Mouse (Mus musculus): Measurements from ENCODE around the gene Rrp1b. TPM values are rescaled to one million over a fixed set of nuclear protein-coding genes. Genes with fewer than 3 reads are reported as not detected.

The Rrp1b gene
- polyA plus RNA-seq, 1 experiment = 21.0 TPM

- TF ChIP-seq MYOD1 (IDR thresholded peaks at IDR 0.05; ENCODE audit: control insufficient read depth, insufficient read length, low read depth) (no peak), CTCF (IDR thresholded peaks at IDR 0.05; ENCODE audit: control insufficient read depth, insufficient read depth, insufficient read length) (no peak), FOSL1 (IDR thresholded peaks at IDR 0.05; ENCODE audit: insufficient read depth, low read length, poor library complexity, severe bottlenecking) (no peak), USF1 (IDR thresholded peaks at IDR 0.05; ENCODE audit: low read depth) (no peak), MAX (IDR thresholded peaks at IDR 0.05) (no peak), MYOG (IDR thresholded peaks at IDR 0.05; ENCODE audit: control insufficient read depth, extremely low read depth, insufficient read length) (no peak), CEBPB (IDR thresholded peaks at IDR 0.05; ENCODE audit: low read depth) (no peak)
Measured at GRCm38 (mm10) chr17:32011694-32012093, 24.2 kb upstream of the Rrp1b start.

GRCm38 (mm10) chr17:32012254-32012653, 23.6 kb upstream of the Rrp1b start:
- H3K79me2 ChIP-seq (ENCODE audit: control insufficient read depth, insufficient read depth) = no peaks in the 10 kb centered on the region
- H3K36me3 ChIP-seq (ENCODE audit: control insufficient read depth, insufficient read depth) = no peaks in the 10 kb centered on the region
- H3ac ChIP-seq (ENCODE audit: control insufficient read depth, insufficient read length, low read depth) = no peak overlapping the region
- TF ChIP-seq USF1 (IDR thresholded peaks at IDR 0.05; ENCODE audit: low read depth) (no peak), MYOD1 (IDR thresholded peaks at IDR 0.05; ENCODE audit: control insufficient read depth, insufficient read length, low read depth) (no peak), MYOG (IDR thresholded peaks at IDR 0.05; ENCODE audit: control insufficient read depth, extremely low read depth, insufficient read length) (no peak), CTCF (IDR thresholded peaks at IDR 0.05; ENCODE audit: control insufficient read depth, insufficient read depth, insufficient read length) (no peak), FOSL1 (IDR thresholded peaks at IDR 0.05; ENCODE audit: insufficient read depth, low read length, poor library complexity, severe bottlenecking) (no peak), MAX (IDR thresholded peaks at IDR 0.05) (no peak), CEBPB (IDR thresholded peaks at IDR 0.05; ENCODE audit: low read depth) (no peak)
- no peaks in the 10 kb centered on the region for H3K27me3 ChIP-seq (ENCODE audit: control insufficient read depth, insufficient read depth, insufficient read length)
- H3K4me3 ChIP-seq (ENCODE audit: insufficient read depth, poor library complexity, severe bottlenecking) = no peak overlapping the region
- H3K79me3 ChIP-seq (ENCODE audit: low read depth) = no peaks in the 10 kb centered on the region

More at GRCm38 (mm10) chr17:32011694-32012093, 24.2 kb upstream of the Rrp1b start:
- H3K79me3 ChIP-seq (ENCODE audit: low read depth) = no peaks in the 10 kb centered on the region
- no peak overlapping the region for H3K4me3 ChIP-seq (ENCODE audit: insufficient read depth, poor library complexity, severe bottlenecking)
- no peaks in the 10 kb centered on the region for H3K79me2 ChIP-seq (ENCODE audit: control insufficient read depth, insufficient read depth)
- no peaks in the 10 kb centered on the region for H3K27me3 ChIP-seq (ENCODE audit: control insufficient read depth, insufficient read depth, insufficient read length)
- no peak overlapping the region for H3ac ChIP-seq (ENCODE audit: control insufficient read depth, insufficient read length, low read depth)
- no peaks in the 10 kb centered on the region for H3K36me3 ChIP-seq (ENCODE audit: control insufficient read depth, insufficient read depth)

GRCm38 (mm10) chr17:32013659-32014058, 22.2 kb upstream of the Rrp1b start:
- H3K4me3 ChIP-seq (ENCODE audit: insufficient read depth, poor library complexity, severe bottlenecking) = no peak overlapping the region
- no peaks in the 10 kb centered on the region for H3K36me3 ChIP-seq (ENCODE audit: control insufficient read depth, insufficient read depth)
- no peak for TF ChIP-seq MYOG (IDR thresholded peaks at IDR 0.05; ENCODE audit: control insufficient read depth, extremely low read depth, insufficient read length)
- no peak for TF ChIP-seq USF1 (IDR thresholded peaks at IDR 0.05; ENCODE audit: low read depth)
- no peak for TF ChIP-seq FOSL1 (IDR thresholded peaks at IDR 0.05; ENCODE audit: insufficient read depth, low read length, poor library complexity, severe bottlenecking)
- no peak overlapping the region for H3ac ChIP-seq (ENCODE audit: control insufficient read depth, insufficient read length, low read depth)
- no peaks in the 10 kb centered on the region for H3K79me2 ChIP-seq (ENCODE audit: control insufficient read depth, insufficient read depth)
- H3K79me3 ChIP-seq (ENCODE audit: low read depth) = no peaks in the 10 kb centered on the region
- H3K27me3 ChIP-seq (ENCODE audit: control insufficient read depth, insufficient read depth, insufficient read length) = no peaks in the 10 kb centered on the region

- H3K79me2 ChIP-seq (ENCODE audit: control insufficient read depth, insufficient read depth) = no peaks in the 10 kb centered on the region
- H3K4me3 ChIP-seq (ENCODE audit: insufficient read depth, poor library complexity, severe bottlenecking) = no peak overlapping the region
- no peaks in the 10 kb centered on the region for H3K27me3 ChIP-seq (ENCODE audit: control insufficient read depth, insufficient read depth, insufficient read length)
- no peaks in the 10 kb centered on the region for H3K79me3 ChIP-seq (ENCODE audit: low read depth)
- no peak for TF ChIP-seq MAX (IDR thresholded peaks at IDR 0.05)
- TF ChIP-seq USF1 (IDR thresholded peaks at IDR 0.05; ENCODE audit: low read depth) = no peak
- no peak for TF ChIP-seq MYOG (IDR thresholded peaks at IDR 0.05; ENCODE audit: control insufficient read depth, extremely low read depth, insufficient read length)
- TF ChIP-seq CTCF (IDR thresholded peaks at IDR 0.05; ENCODE audit: control insufficient read depth, insufficient read depth, insufficient read length) = no peak
- TF ChIP-seq MYOD1 (IDR thresholded peaks at IDR 0.05; ENCODE audit: control insufficient read depth, insufficient read length, low read depth) = no peak
- TF ChIP-seq FOSL1 (IDR thresholded peaks at IDR 0.05; ENCODE audit: insufficient read depth, low read length, poor library complexity, severe bottlenecking) = no peak
- TF ChIP-seq CEBPB (IDR thresholded peaks at IDR 0.05; ENCODE audit: low read depth) = no peak
- no peak overlapping the region for H3ac ChIP-seq (ENCODE audit: control insufficient read depth, insufficient read length, low read depth)
- no peaks in the 10 kb centered on the region for H3K36me3 ChIP-seq (ENCODE audit: control insufficient read depth, insufficient read depth)
Measured at GRCm38 (mm10) chr17:32016481-32016880, 19.4 kb upstream of the Rrp1b start.

- no peak for TF ChIP-seq FOSL1 (IDR thresholded peaks at IDR 0.05; ENCODE audit: insufficient read depth, low read length, poor library complexity, severe bottlenecking)
- no peak for TF ChIP-seq MYOG (IDR thresholded peaks at IDR 0.05; ENCODE audit: control insufficient read depth, extremely low read depth, insufficient read length)
- no peak for TF ChIP-seq CEBPB (IDR thresholded peaks at IDR 0.05; ENCODE audit: low read depth)
- TF ChIP-seq CTCF (IDR thresholded peaks at IDR 0.05; ENCODE audit: control insufficient read depth, insufficient read depth, insufficient read length) = no peak
- TF ChIP-seq USF1 (IDR thresholded peaks at IDR 0.05; ENCODE audit: low read depth) = no peak
- Histone ChIP-seq H3K27me3 (ENCODE audit: control insufficient read depth, insufficient read depth, insufficient read length) (no peaks in the 10 kb centered on the region), H3K4me3 (ENCODE audit: insufficient read depth, poor library complexity, severe bottlenecking) (no peak overlapping the region), H3ac (ENCODE audit: control insufficient read depth, insufficient read length, low read depth) (no peak overlapping the region), H3K36me3 (ENCODE audit: control insufficient read depth, insufficient read depth) (no peaks in the 10 kb centered on the region), H3K79me3 (ENCODE audit: low read depth) (no peaks in the 10 kb centered on the region), H3K79me2 (ENCODE audit: control insufficient read depth, insufficient read depth) (no peaks in the 10 kb centered on the region)
Measured at GRCm38 (mm10) chr17:32018127-32018894, 17.6 kb upstream of the Rrp1b start.

- Histone ChIP-seq H3K36me3 (ENCODE audit: control insufficient read depth, insufficient read depth) (no peaks in the 10 kb centered on the region), H3K79me3 (ENCODE audit: low read depth) (no peaks in the 10 kb centered on the region), H3K79me2 (ENCODE audit: control insufficient read depth, insufficient read depth) (no peaks in the 10 kb centered on the region), H3K4me3 (ENCODE audit: insufficient read depth, poor library complexity, severe bottlenecking) (no peak overlapping the region), H3K27me3 (ENCODE audit: control insufficient read depth, insufficient read depth, insufficient read length) (no peaks in the 10 kb centered on the region), H3ac (ENCODE audit: control insufficient read depth, insufficient read length, low read depth) (no peak overlapping the region)
- TF ChIP-seq CTCF (IDR thresholded peaks at IDR 0.05; ENCODE audit: control insufficient read depth, insufficient read depth, insufficient read length) (no peak), USF1 (IDR thresholded peaks at IDR 0.05; ENCODE audit: low read depth) (no peak), CEBPB (IDR thresholded peaks at IDR 0.05; ENCODE audit: low read depth) (no peak), MYOG (IDR thresholded peaks at IDR 0.05; ENCODE audit: control insufficient read depth, extremely low read depth, insufficient read length) (no peak), FOSL1 (IDR thresholded peaks at IDR 0.05; ENCODE audit: insufficient read depth, low read length, poor library complexity, severe bottlenecking) (no peak), MYOD1 (IDR thresholded peaks at IDR 0.05; ENCODE audit: control insufficient read depth, insufficient read length, low read depth) (no peak), MAX (IDR thresholded peaks at IDR 0.05) (no peak)
Measured at GRCm38 (mm10) chr17:32021981-32022380, 13.9 kb upstream of the Rrp1b start.
